Mouse (Mus musculus): ENCODE results near the gene Prl3c1.
"Not testable (repeated sequence)": the region's sequence is repeated elsewhere in the genome, so short reads cannot be mapped to it uniquely, and the experiment has no call there.

Prl3c1 gene

DNA sequence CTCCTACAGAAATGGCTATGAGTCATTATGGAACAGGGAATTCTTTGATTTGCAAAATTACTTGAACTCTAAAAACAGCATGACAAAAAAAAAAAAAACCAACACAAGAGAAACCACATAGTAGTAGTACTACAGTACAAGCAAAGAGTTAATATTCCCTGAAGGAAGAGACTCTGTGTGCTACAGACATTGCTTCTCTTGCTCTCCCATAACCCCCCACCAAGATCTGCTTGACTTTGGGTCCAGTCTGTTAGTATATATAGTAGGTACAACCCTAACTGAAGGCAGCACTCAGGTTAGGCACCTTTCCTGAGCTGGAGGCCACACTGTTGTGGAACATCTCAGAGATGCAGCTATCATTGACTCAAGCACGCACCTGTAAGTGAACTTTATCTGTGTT, at the start of gene Prl3c1:
Gene Prl3c1, plus strand, starts transcription at position 301 of the 400 bp plus-strand sequence.
- no peak for DNase-seq

DNA sequence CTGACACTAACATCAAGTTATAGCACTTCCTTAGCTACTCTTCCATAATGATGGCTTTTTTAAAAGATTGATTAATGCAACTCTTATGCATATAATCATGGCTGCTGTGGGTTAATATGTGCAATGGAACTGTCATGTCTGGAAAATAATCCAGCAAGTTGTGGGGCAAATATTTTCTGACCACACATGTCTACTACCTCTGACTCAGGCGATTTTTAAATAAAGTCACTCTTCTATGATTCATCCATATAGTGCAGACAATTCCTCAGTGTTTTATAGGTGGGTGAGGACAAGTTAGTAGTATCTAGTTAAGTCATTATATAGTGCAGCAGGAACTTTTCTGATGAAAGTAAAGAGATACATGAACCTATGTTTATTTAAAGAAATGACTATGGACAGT, 48.2 kb upstream of the Prl3c1 start:
- DNase-seq = no peak

DNA sequence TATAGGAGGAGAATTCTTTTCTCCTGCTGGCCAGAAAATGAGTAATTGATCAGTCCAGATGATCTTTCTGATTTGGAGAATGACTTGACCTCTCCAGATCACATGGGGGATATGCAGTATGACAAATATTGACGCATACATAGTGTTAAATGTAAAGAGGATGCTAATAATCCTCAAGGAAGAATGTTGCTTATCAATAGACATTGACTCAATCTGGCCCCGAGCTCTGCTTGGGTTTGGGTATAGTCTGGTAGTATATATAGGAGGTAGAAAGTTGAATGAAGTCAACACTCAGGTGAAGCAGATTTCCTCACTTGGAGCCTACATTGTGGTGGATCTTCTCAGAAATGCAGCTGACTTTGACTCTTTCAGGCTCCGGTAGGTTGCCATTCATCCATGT, 40.0 kb upstream of the Prl3c1 start, which contains the start of gene Prl3d3:
Gene Prl3d3, plus strand, starts transcription at position 301 of the 400 bp plus-strand sequence.
- not testable (repeated sequence) for DNase-seq

DNA sequence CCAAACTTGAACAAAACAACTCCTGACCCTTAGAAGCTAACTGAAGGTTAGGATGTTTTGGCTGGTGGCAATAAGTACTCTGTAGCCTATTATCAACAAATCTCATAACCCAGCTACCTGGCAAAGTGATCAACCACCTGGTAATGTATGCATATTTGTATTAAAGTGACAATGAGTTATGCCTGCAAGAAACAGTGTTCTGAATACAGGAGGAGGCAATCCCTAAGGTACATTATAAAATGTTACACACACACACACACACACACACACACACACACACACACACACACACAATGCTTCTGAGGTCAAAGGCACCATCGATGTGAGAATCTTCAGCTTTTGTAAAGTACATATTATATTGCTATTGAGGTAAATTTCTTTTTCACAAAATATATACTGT, 45.1 kb downstream of the Prl3c1 start, which contains the start of gene Prl3b1:
Gene Prl3b1, plus strand, starts transcription at position 301 of the 400 bp plus-strand sequence.
- no peak for DNase-seq
